Mouse (Mus musculus) limb, embryonic 14.5 days (tissue): ENCODE results near the gene R3hcc1l. TPM values are rescaled to one million over a fixed set of nuclear protein-coding genes. Genes with fewer than 3 reads are reported as not detected.
A peak's percentile ranks its signal among the peaks of the same experiment; 100 is the strongest.

Source experiments
- ATAC-seq: fragments of 200-750 bp; cut with Nextera tagmentation; 2 replicates; pipeline ENCODE4 v1.8.0; 2017; ENCODE audit warnings: low read depth, moderate number of reproducible peaks, moderate TSS enrichment; ENCODE audit not compliant: low FRiP score
- DNase-seq: peaks from one replicate; pipeline ENCODE4 v3.0.0-alpha.2; 2015; ENCODE audit warnings: low spot score
- H3K27ac ChIP-seq: fragments of 300-500 bp; sonication (generic); replicated peaks from 2 replicates; pipeline ENCODE4 v1.5.1; 2014; ENCODE audit warnings: low read depth, mild to moderate bottlenecking, low read length, moderate library complexity, mixed read lengths
- H3K27me3 ChIP-seq: fragments of 300-500 bp; sonication (generic); 2 replicates; pipeline ENCODE4 v1.6.1; 2014; ENCODE audit warnings: low read length, mixed read lengths; ENCODE audit not compliant: control insufficient read depth, insufficient read depth
- H3K36me3 ChIP-seq: fragments of 300-500 bp; sonication (generic); 2 replicates; pipeline ENCODE4 v1.6.1; 2014; ENCODE audit warnings: mild to moderate bottlenecking, low read length, moderate library complexity, mixed read lengths; ENCODE audit not compliant: control insufficient read depth, insufficient read depth
- H3K4me1 ChIP-seq: fragments of 300-500 bp; sonication (generic); 2 replicates; pipeline ENCODE4 v1.6.1; 2014; ENCODE audit warnings: antibody characterized with exemption, low read length, mixed read lengths; ENCODE audit not compliant: control insufficient read depth, insufficient read depth
- H3K4me2 ChIP-seq: fragments of 300-500 bp; sonication (generic); replicated peaks from 2 replicates; pipeline ENCODE4 v1.6.1; 2014; ENCODE audit warnings: low read depth, mild to moderate bottlenecking, low read length, moderate library complexity; ENCODE audit not compliant: severe bottlenecking
- H3K4me3 ChIP-seq: fragments of 300-500 bp; sonication (generic); replicated peaks from 2 replicates; pipeline ENCODE4 v1.5.1; 2014; ENCODE audit warnings: low read length
- H3K9ac ChIP-seq: fragments of 300-500 bp; sonication (generic); 2 replicates; pipeline ENCODE4 v1.6.1; 2014; ENCODE audit warnings: mild to moderate bottlenecking, low read depth, low read length, moderate library complexity; ENCODE audit not compliant: severe bottlenecking
- H3K9me3 ChIP-seq: fragments of 300-500 bp; sonication (generic); 2 replicates; pipeline ENCODE4 v1.6.1; 2016; ENCODE audit warnings: low read length; ENCODE audit not compliant: control insufficient read depth
- POLR2A ChIP-seq: fragments of 200-500 bp; IDR thresholded peaks from 2 replicates; pipeline ENCODE4 v1.8.0; 2012; ENCODE audit warnings: inconsistent platforms, mild to moderate bottlenecking, moderate library complexity, borderline replicate concordance; ENCODE audit not compliant: insufficient read depth, insufficient read length; ENCODE audit errors: extremely low read depth
- WGBS: fragments of 180-500 bp; shearing (Covaris S2); extraction: QIAGEN DNeasy Blood & Tissue Kit; methylation state at CpG from one replicate; pipeline ENCODE4 v1.1.7; 2014; 5-methylcytosine and 5-hydroxymethylcytosine counted together
- polyA plus RNA-seq, 2 experiments: library from polyadenylated mRNA; depleted of rRNA in 1 of 2; stranded (reverse) in 1 of 2; unstranded in 1 of 2; fragments of >200 nt; fragmentation: Nextera tagmentation in 1 of 2; extraction: Ambion mirVana in 1 of 2; gene quantifications; 2 replicates each; pipeline versions ENCODE4 v1.2.1 to v1.2.3; 2012 to 2014

R3hcc1l gene
- polyA plus RNA-seq, 2 experiments, result 15.1 to 19.6 TPM

DNA sequence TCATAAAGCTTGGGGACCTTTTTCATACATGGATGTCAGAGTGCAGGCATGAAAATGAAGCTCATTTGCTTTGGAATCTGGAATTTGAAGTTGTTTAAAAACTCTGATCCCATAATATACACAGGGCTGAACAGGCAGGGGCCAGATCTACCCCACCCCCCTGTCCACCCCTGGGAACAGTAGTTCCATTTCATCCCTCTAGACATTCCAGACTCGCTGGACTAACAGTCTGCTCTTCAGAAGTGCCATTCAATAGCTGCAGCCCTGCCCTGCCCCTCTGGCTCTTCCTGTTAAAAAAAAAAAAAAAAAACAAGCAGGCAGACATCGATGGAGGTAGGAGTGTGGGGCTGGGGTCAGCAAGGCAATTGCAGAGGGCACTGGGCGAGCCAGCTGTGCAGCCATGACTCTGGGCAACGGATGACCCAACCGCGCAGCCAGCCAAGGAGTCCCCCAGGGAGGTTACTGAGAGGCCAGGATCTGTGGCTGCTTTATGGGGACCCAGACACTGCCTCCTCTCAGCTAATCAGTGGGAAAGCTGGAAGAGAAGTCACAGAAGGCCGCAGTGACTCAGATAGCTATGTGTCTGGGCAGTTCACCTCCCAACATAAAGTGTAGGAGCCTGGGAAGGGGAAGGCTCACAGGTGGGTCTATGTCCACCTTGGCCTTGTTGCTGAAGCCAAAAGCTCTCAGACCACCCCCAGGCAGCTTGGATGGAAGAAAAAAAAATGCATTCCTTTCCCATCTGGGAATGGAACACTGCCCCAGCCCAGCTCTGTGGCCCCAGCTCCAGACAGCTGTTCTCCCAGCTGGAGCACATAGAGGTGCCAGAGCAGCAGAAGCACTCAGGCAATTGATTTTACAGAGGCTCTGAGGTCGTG lies 120.3 kb downstream of the R3hcc1l start:
- H3K9ac ChIP-seq, result no peak overlapping the region
- DNase-seq, result no peak
- peak; percentile 50; the same call in 1 of the 2 replicates for ATAC-seq
- 20% methylated on average over 8 of the region's 8 CpGs for whole genome bisulfite sequencing
- H3K27me3 ChIP-seq, result no peaks in the 10 kb centered on the region
- H3K27ac ChIP-seq, result no peak overlapping the region
- TF ChIP-seq POLR2A, result no peak
- H3K4me1 ChIP-seq, result peaks cover 4% of the 10 kb centered on the region; the same call in 1 of the 2 replicates
- H3K4me3 ChIP-seq, result no peak overlapping the region
- H3K9me3 ChIP-seq, result no peaks in the 10 kb centered on the region
- H3K36me3 ChIP-seq, result no peaks in the 10 kb centered on the region
- no peak overlapping the region for H3K4me2 ChIP-seq

DNA sequence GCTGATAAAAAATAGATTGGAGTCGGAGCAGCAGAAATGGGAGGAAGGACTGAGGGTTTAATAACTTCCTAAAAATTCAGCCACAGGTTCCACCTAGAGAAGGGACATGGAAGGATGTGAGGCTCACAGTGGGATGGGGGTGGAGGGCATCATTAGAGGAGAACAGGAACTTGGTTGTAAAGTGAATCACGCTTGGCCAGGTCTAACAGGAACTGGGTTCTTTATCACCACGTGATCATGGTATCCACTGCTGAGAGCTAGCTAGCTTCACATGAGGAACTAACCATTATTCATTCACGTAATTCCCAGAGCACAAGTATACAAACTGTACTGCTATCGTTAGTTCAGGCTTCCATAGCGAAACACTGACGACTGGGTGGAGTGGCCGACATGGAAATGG lies 121.0 kb downstream of the R3hcc1l start:
- no peak overlapping the region for H3K4me3 ChIP-seq
- no peaks in the 10 kb centered on the region for H3K27me3 ChIP-seq
- H3K4me1 ChIP-seq, result peaks cover 4% of the 10 kb centered on the region; the same call in 1 of the 2 replicates
- ATAC-seq (no peak), DNase-seq (no peak)
- no peaks in the 10 kb centered on the region for H3K9me3 ChIP-seq
- no peak overlapping the region for H3K9ac ChIP-seq
- no peak overlapping the region for H3K27ac ChIP-seq
- TF ChIP-seq POLR2A, result no peak
- H3K36me3 ChIP-seq, result no peaks in the 10 kb centered on the region
- 45% methylated on average over 8 of the region's 8 CpGs for WGBS
- H3K4me2 ChIP-seq, result no peak overlapping the region

DNA sequence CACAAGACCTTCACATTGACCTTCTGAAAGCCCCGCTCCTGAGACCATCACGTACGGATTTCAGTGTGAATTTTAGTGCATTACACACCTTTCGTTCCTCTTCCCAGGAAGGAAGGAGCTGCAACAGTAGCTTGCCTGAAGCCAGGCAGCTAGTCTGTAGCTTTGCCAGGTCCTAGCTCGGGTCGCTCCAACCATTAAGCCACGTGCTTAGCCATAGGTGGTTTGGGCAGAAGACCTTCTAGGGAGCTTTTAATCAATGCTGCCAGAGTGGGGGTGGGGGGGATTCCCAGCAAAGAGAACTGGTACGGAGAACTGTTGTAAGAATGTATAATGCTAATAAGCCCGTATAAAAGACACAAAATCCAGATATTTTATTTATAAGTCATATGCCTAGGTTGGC lies 121.7 kb downstream of the R3hcc1l start:
- DNase-seq, result no peak
- no peak overlapping the region for H3K4me2 ChIP-seq
- peaks cover 4% of the 10 kb centered on the region; the same call in 1 of the 2 replicates for H3K4me1 ChIP-seq
- H3K9me3 ChIP-seq, result no peaks in the 10 kb centered on the region
- no peak overlapping the region for H3K9ac ChIP-seq
- WGBS, result 73% methylated on average over 9 of the region's 9 CpGs
- H3K36me3 ChIP-seq, result no peaks in the 10 kb centered on the region
- H3K27ac ChIP-seq, result no peak overlapping the region
- ATAC-seq, result no peak
- TF ChIP-seq POLR2A, result no peak
- no peak overlapping the region for H3K4me3 ChIP-seq
- H3K27me3 ChIP-seq, result no peaks in the 10 kb centered on the region

Other genes with a start within 250 kb of the R3hcc1l start
- gene Crtac1, start 87.0 kb upstream of the R3hcc1l start, polyA plus RNA-seq (2012; rRNA removed), result 3.4 and 3.6 TPM in 2 replicates
- gene Crtac1, start 87.0 kb upstream of the R3hcc1l start, polyA plus RNA-seq (2014; fragmentation: Nextera tagmentation; extraction: Ambion mirVana), result 3.1 and 3.5 TPM in 2 replicates
- 11.9 TPM in 2 replicates for gene Loxl4, start 94.1 kb downstream of the R3hcc1l start, polyA plus RNA-seq (2012; rRNA removed)
- 1.3 and 2.5 TPM in 2 replicates for gene Loxl4, start 94.1 kb downstream of the R3hcc1l start, polyA plus RNA-seq (2014; fragmentation: Nextera tagmentation; extraction: Ambion mirVana)
- 6.5 and 7.7 TPM in 2 replicates for gene Pyroxd2, start 234.0 kb downstream of the R3hcc1l start, polyA plus RNA-seq (2012; rRNA removed)
- 2.4 and 2.9 TPM in 2 replicates for gene Pyroxd2, start 234.0 kb downstream of the R3hcc1l start, polyA plus RNA-seq (2014; fragmentation: Nextera tagmentation; extraction: Ambion mirVana)